In the genomic region with DNA sequence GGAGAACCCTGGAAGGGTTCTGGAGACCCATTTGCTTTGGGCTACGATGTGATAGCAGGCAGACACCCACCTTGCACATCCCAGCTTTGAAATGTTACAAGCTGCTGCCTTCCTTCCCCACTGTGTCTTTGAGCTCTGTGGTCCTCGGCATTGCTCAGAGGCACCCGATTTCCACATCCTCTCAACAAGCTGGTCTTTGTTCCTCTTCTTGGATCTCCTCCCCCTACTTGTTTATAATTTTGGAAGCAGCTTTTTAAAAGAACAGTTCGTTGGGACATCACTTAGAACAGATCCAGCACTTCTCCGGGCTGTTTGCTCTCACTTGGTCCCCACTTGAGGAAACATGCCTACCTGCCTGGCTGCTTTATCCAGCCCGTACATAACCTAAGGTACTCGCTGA, we compare ENCODE assay signal across 35 mouse cellular contexts. TPM values are rescaled to one million over a fixed set of nuclear protein-coding genes. Genes with fewer than 3 reads are reported as not detected.
A peak's percentile ranks its signal among the peaks of the same experiment; 100 is the strongest.
DNase-seq lines count a peak whose midpoint lies in the region; ATAC-seq and TF ChIP-seq lines count a peak whose summit lies in the region.
"Had no signal": no experiment of that assay in that cellular context is flagged by ENCODE, and none has a peak within 500 bp of the region (broad histone marks: within the 10 kb centered on the region; RNA-seq: fewer than 3 reads in every experiment).

No protein-coding gene starts in this region.

- no peaks in the 10 kb centered on the region for H3K27me3 ChIP-seq in kidney, embryonic 16.5 days (ENCODE audit: insufficient read depth, low read length)
- H3K27me3 ChIP-seq: embryonic facial prominence, embryonic 13.5 days; hindbrain, embryonic 15.5 days; liver, embryonic 15.5 days; midbrain, embryonic 13.5 days; stomach, embryonic 15.5 days had no signal

- no peaks in the 10 kb centered on the region for H3K4me1 ChIP-seq in kidney, embryonic 16.5 days (ENCODE audit: insufficient read depth, low read length)
- H3K4me1 ChIP-seq: embryonic facial prominence, embryonic 13.5 days; stomach, embryonic 15.5 days had no signal

- H3K4me3 ChIP-seq in layer of hippocampus, adult 2 months, result no peak overlapping the region
- no peak overlapping the region for H3K4me3 ChIP-seq in kidney, embryonic 16.5 days (ENCODE audit: low read length)
- H3K4me3 ChIP-seq: embryonic facial prominence, embryonic 13.5 days; forebrain, embryonic 10.5 days; heart, adult 2 months; heart, embryonic 12.5 days; hindbrain, embryonic 15.5 days; liver, embryonic 15.5 days; midbrain, embryonic 13.5 days; stomach, embryonic 15.5 days had no signal

- no peak for DNase-seq in layer of hippocampus, adult 2 months (ENCODE audit: low spot score in 2 of 2)
- no peak for DNase-seq in layer of hippocampus, adult 9-10 months (ENCODE audit: low spot score)
- DNase-seq in 416B (ENCODE audit: low read depth), result peak; percentile 38
- DNase-seq in brain, adult 2 months (ENCODE audit: low read depth, low spot score), result peak; percentile 40
- DNase-seq in right cerebral cortex, postnatal 4 days, result no peak
- DNase-seq in T-cell, adult 2 months (ENCODE audit: low spot score), result no peak
- DNase-seq: adrenal gland, adult 2 months; adrenal gland, postnatal 36 days; cerebellum, adult 8-10 months; cerebellum, postnatal 36 days; embryo, embryonic 11 days; forebrain, postnatal 0 days; gastrocnemius, postnatal 25 days; heart, adult 2 months; heart, postnatal 4 days; kidney, adult 18-20 months; kidney, postnatal 4 days; layer of hippocampus, adult 9-11 months; right cerebral cortex, postnatal 14 days; thymus, postnatal 25 days had no signal

- peak overlapping the region; percentile 57; the same call in 1 of the 2 replicates for H3K27ac ChIP-seq in layer of hippocampus, adult 2 months
- no peak overlapping the region for H3K27ac ChIP-seq in kidney, embryonic 16.5 days (ENCODE audit: low read length)
- H3K27ac ChIP-seq: embryonic facial prominence, embryonic 13.5 days; forebrain, embryonic 10.5 days; heart, adult 2 months; hindbrain, embryonic 15.5 days; kidney, postnatal 0 days; liver, embryonic 15.5 days; midbrain, embryonic 13.5 days; stomach, embryonic 15.5 days had no signal

- ATAC-seq in megakaryocyte, adult 5-6 weeks (ENCODE audit: poor library complexity, severe bottlenecking), result peak; percentile 72
- no peak for ATAC-seq in kidney, embryonic 16.5 days (ENCODE audit: low FRiP score, low TSS enrichment)
- ATAC-seq: activated CD4-positive, CD25-positive, alpha-beta regulatory T cell, adult 4 months; CD4-positive, CD25-positive, alpha-beta regulatory T cell, adult 4 months; forebrain, postnatal 0 days had no signal

- TF ChIP-seq CTCF in layer of hippocampus, adult 2 months (conservative IDR thresholded peaks at IDR 0.05), result no peak

- 81% methylated on average over 7 of the region's 7 CpGs for WGBS in kidney, embryonic 16.5 days

- no peak overlapping the region for H3K4me2 ChIP-seq in kidney, embryonic 16.5 days (replicated peaks; ENCODE audit: low read depth, low read length)
- H3K4me2 ChIP-seq: embryonic facial prominence, embryonic 13.5 days; heart, embryonic 12.5 days; hindbrain, embryonic 15.5 days; liver, embryonic 15.5 days; midbrain, embryonic 13.5 days; stomach, embryonic 15.5 days had no signal

- H3K36me3 ChIP-seq in kidney, embryonic 16.5 days (ENCODE audit: insufficient read depth, low read length), result no peaks in the 10 kb centered on the region
- H3K36me3 ChIP-seq: embryonic facial prominence, embryonic 13.5 days; heart, embryonic 12.5 days; hindbrain, embryonic 15.5 days; liver, embryonic 15.5 days; stomach, embryonic 15.5 days had no signal

- no peaks in the 10 kb centered on the region for H3K9me3 ChIP-seq in kidney, embryonic 16.5 days (ENCODE audit: low read length)
- H3K9me3 ChIP-seq: embryonic facial prominence, embryonic 13.5 days; forebrain, embryonic 10.5 days; heart, embryonic 12.5 days; hindbrain, embryonic 15.5 days; liver, embryonic 15.5 days; midbrain, embryonic 13.5 days; stomach, embryonic 15.5 days had no signal

- no peak overlapping the region for H3K9ac ChIP-seq in kidney, embryonic 16.5 days (replicated peaks; ENCODE audit: low read length)
- H3K9ac ChIP-seq: embryonic facial prominence, embryonic 13.5 days; forebrain, postnatal 0 days; heart, embryonic 12.5 days; hindbrain, embryonic 15.5 days; liver, embryonic 15.5 days; midbrain, embryonic 13.5 days; stomach, embryonic 15.5 days had no signal

RNA-seq across cellular contexts. Expression of a gene that starts 22.1 kb away (rescaled TPM):
- 10 to 100 TPM; 10.7 to 12.1 TPM for total RNA-seq in layer of hippocampus, adult 2 months (2021)
- 0.11 TPM in 1 of 2 replicates, not detected in the other for total RNA-seq in megakaryocyte, adult 5-6 weeks (2015)
- total RNA-seq in megakaryocyte, adult 5-6 weeks (2017), result 0.24 TPM in 1 of 2 replicates, not detected in the other
- 0.20 and 0.33 TPM in 2 replicates for polyA plus RNA-seq in kidney, embryonic 16.5 days (2015; fragmentation: Nextera tagmentation; extraction: Ambion mirVana)
- total RNA-seq: adrenal gland, postnatal 36 days; gastrocnemius, postnatal 25 days; heart, postnatal 4 days; megakaryocyte-erythroid progenitor cell, adult 5-6 weeks had no signal
- polyA plus RNA-seq: activated CD4-positive, CD25-positive, alpha-beta regulatory T cell, adult 4 months; adrenal gland, adult 2 months; CD4-positive, CD25-positive, alpha-beta regulatory T cell, adult 4 months; heart, adult 2 months; heart, postnatal 0 days; intestine, embryonic 14.5 days; liver, embryonic 15.5 days had no signal

Comparison
In these comparisons a context has a peak if more than half of its experiments do, and no peak if none do; other contexts are left out.
1. DNase-seq: peak in 416B (single experiment) and brain, adult 2 months (single experiment); none in layer of hippocampus, adult 2 months (0 of 2), layer of hippocampus, adult 9-10 months (single experiment), right cerebral cortex, postnatal 4 days (single experiment) and T-cell, adult 2 months (single experiment).
2. RNA of a gene that starts 22.1 kb away (total RNA-seq): 10.7 to 12.1 TPM in layer of hippocampus, adult 2 months; 0.11 to 0.24 TPM in megakaryocyte, adult 5-6 weeks; every median in the first group is over 4 times any median in the second.